24 mouse cellular contexts compared by ENCODE assay signal in the genomic region with DNA sequence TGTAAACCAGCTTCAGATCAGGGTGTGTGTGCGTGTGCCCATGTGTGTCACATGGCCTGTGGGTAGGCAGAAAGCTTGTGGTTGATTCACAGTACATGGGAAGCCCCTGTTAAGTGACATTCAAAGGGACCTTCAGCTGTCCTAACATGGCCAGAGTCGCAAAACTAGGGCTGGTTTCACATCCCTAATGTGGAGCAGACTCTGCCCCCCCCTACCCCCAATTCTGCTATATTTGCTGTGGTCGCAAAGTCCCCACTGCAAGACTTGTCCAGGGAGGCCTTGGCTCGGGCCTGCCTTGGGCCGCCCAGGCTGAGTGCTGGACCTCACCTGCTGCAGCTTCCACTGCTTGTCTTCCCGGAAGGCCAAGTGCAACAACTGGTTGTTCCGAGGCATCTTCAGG. TPM values are rescaled to one million over a fixed set of nuclear protein-coding genes. Genes with fewer than 3 reads are reported as not detected.
DNase-seq lines count a peak whose midpoint lies in the region; ATAC-seq and TF ChIP-seq lines count a peak whose summit lies in the region.
"Had no signal": no experiment of that assay in that cellular context is flagged by ENCODE, and none has a peak within 500 bp of the region (broad histone marks: within the 10 kb centered on the region; RNA-seq: fewer than 3 reads in every experiment).

No protein-coding gene starts in this region.

- H3K4me3 ChIP-seq in hindbrain, embryonic 13.5 days = no peak overlapping the region
- H3K4me3 ChIP-seq in hindbrain, embryonic 14.5 days (replicated peaks; ENCODE audit: low read length) = no peak overlapping the region
- H3K4me3 ChIP-seq in CH12.LX (replicated peaks in 1 of 3; ENCODE audit: low read depth in 2 of 3, low read length in 2 of 3, poor library complexity in 1 of 3) = peak overlapping the region; percentile 3 to 25 (median 5)
- H3K4me3 ChIP-seq in liver, postnatal 0 days (ENCODE audit: low read depth, low read length) = no peak overlapping the region
- H3K4me3 ChIP-seq: embryonic facial prominence, embryonic 15.5 days; stomach, embryonic 15.5 days had no signal

- TF ChIP-seq CTCF in CH12.LX (conservative IDR thresholded peaks at IDR 0.05 in 1 of 2, IDR thresholded peaks at IDR 0.05 in 1 of 2; ENCODE audit: low read depth in 2 of 2, low read length in 2 of 2) = no peak
- no peak for TF ChIP-seq CTCF in liver, postnatal 0 days (IDR thresholded peaks at IDR 0.05; ENCODE audit: low read depth)

- no peaks in the 10 kb centered on the region for H3K79me2 ChIP-seq in CH12.LX (replicated peaks; ENCODE audit: control insufficient read depth, extremely low read depth, insufficient read depth, poor library complexity, severe bottlenecking)

- no peak for DNase-seq in hindbrain, embryonic 14.5 days (ENCODE audit: low spot score)
- DNase-seq in CH12.LX (ENCODE audit: extremely low read depth) (peak; percentile 84), adipocyte (ENCODE audit: low spot score) (no peak)
- DNase-seq in liver, postnatal 0 days = peak; percentile 33
- peak; percentile 17 to 48 for DNase-seq in spleen, postnatal 10 days (ENCODE audit: low spot score in 2 of 2)
- no peak for DNase-seq in left cerebral cortex, adult 9 months (ENCODE audit: low spot score in 2 of 2)
- no peak for DNase-seq in layer of hippocampus, postnatal 14 days (ENCODE audit: low spot score in 2 of 2)
- DNase-seq: adrenal gland, postnatal 36 days; gastrocnemius, postnatal 25 days; kidney, postnatal 10 days; lung, postnatal 10 days; right cerebral cortex, adult 18-20 months; thymus, postnatal 25 days had no signal

- no peaks in the 10 kb centered on the region for H3K27me3 ChIP-seq in hindbrain, embryonic 13.5 days
- no peaks in the 10 kb centered on the region for H3K27me3 ChIP-seq in hindbrain, embryonic 14.5 days (ENCODE audit: control insufficient read depth, insufficient read depth, low read length)
- no peaks in the 10 kb centered on the region for H3K27me3 ChIP-seq in CH12.LX (replicated peaks)
- no peaks in the 10 kb centered on the region for H3K27me3 ChIP-seq in liver, postnatal 0 days (ENCODE audit: insufficient read depth, low read length)
- H3K27me3 ChIP-seq: embryonic facial prominence, embryonic 15.5 days; stomach, embryonic 15.5 days had no signal

- H3K9me3 ChIP-seq in hindbrain, embryonic 13.5 days = no peaks in the 10 kb centered on the region
- no peaks in the 10 kb centered on the region for H3K9me3 ChIP-seq in hindbrain, embryonic 14.5 days (ENCODE audit: control insufficient read depth, low read length)
- no peaks in the 10 kb centered on the region for H3K9me3 ChIP-seq in CH12.LX (replicated peaks; ENCODE audit: low read length)
- no peaks in the 10 kb centered on the region for H3K9me3 ChIP-seq in liver, postnatal 0 days (ENCODE audit: low read length)
- H3K9me3 ChIP-seq: embryonic facial prominence, embryonic 15.5 days; hindbrain, embryonic 10.5 days; stomach, embryonic 15.5 days had no signal

- no peak for ATAC-seq in hindbrain, embryonic 13.5 days (ENCODE audit: low FRiP score)
- ATAC-seq in hindbrain, embryonic 14.5 days (ENCODE audit: low FRiP score) = no peak
- no peak for ATAC-seq in liver, postnatal 0 days

- H3K4me1 ChIP-seq in hindbrain, embryonic 13.5 days (replicated peaks) = peaks cover 33% of the 10 kb centered on the region
- H3K4me1 ChIP-seq in hindbrain, embryonic 14.5 days (replicated peaks; ENCODE audit: control insufficient read depth, insufficient read depth, low read length) = peaks cover 7% of the 10 kb centered on the region; the same call in 1 of the 2 replicates
- peaks cover 19 to 48% of the 10 kb centered on the region in 2 experiments for H3K4me1 ChIP-seq in CH12.LX (ENCODE audit: control insufficient read depth in 1 of 2, insufficient read depth in 2 of 2)
- H3K4me1 ChIP-seq in liver, postnatal 0 days (ENCODE audit: insufficient read depth) = peaks cover 39% of the 10 kb centered on the region

- dilution Hi-C loops in CH12.LX (cut with MboI; ENCODE audit: extremely low pct_ligation_motif_present, extremely low pct_unique_long_range_greater_than_20kb, low sequenced_read_pairs) = no loop called here

- peaks cover 44% of the 10 kb centered on the region for H3K36me3 ChIP-seq in hindbrain, embryonic 13.5 days
- H3K36me3 ChIP-seq in hindbrain, embryonic 14.5 days (replicated peaks; ENCODE audit: control insufficient read depth, insufficient read depth) = peaks cover 28% of the 10 kb centered on the region
- peaks cover 31 to 64% of the 10 kb centered on the region in 2 experiments for H3K36me3 ChIP-seq in CH12.LX (replicated peaks in 1 of 2; ENCODE audit: control insufficient read depth in 1 of 2, insufficient read depth in 1 of 2, low read length in 1 of 2)
- peaks cover 30% of the 10 kb centered on the region for H3K36me3 ChIP-seq in liver, postnatal 0 days (replicated peaks; ENCODE audit: insufficient read depth, low read length)

- TF ChIP-seq EP300 in CH12.LX (IDR thresholded peaks at IDR 0.05; ENCODE audit: low read length) = peak; percentile 73
- TF ChIP-seq EP300 in liver, postnatal 0 days (IDR thresholded peaks at IDR 0.05; ENCODE audit: low read depth) = no peak

- no peak; the same call in 1 of the 2 replicates for TF ChIP-seq RAD21 in CH12.LX (IDR thresholded peaks at IDR 0.05; ENCODE audit: low read depth, low read length)

- 90% methylated on average over 7 of the region's 7 CpGs for WGBS in hindbrain, embryonic 13.5 days
- WGBS in hindbrain, embryonic 14.5 days = 91% methylated on average over 7 of the region's 7 CpGs
- 55% methylated on average over 7 of the region's 7 CpGs for WGBS in liver, postnatal 0 days (ENCODE audit: insufficient replicate concordance)

- peak; percentile 49; the same call in 1 of the 2 replicates for TF ChIP-seq POLR2A in CH12.LX (IDR thresholded peaks at IDR 0.05; ENCODE audit: low read depth, low read length)

- no peak overlapping the region for H3K4me2 ChIP-seq in hindbrain, embryonic 13.5 days
- no peak overlapping the region for H3K4me2 ChIP-seq in hindbrain, embryonic 14.5 days (replicated peaks)
- H3K4me2 ChIP-seq in CH12.LX (ENCODE audit: insufficient read depth, low read depth, poor library complexity, severe bottlenecking) = peak overlapping the region; percentile 90
- H3K4me2 ChIP-seq in liver, postnatal 0 days (ENCODE audit: low read depth, low read length) = peak overlapping the region; percentile 95
- H3K4me2 ChIP-seq: embryonic facial prominence, embryonic 15.5 days; midbrain, embryonic 11.5 days had no signal

- no peak overlapping the region for H3K27ac ChIP-seq in hindbrain, embryonic 13.5 days
- H3K27ac ChIP-seq in hindbrain, embryonic 14.5 days = no peak overlapping the region
- H3K27ac ChIP-seq in CH12.LX (ENCODE audit: insufficient read depth, low read depth) = peak overlapping the region; percentile 78
- peak overlapping the region; percentile 84 for H3K27ac ChIP-seq in liver, postnatal 0 days (ENCODE audit: low read depth)
- H3K27ac ChIP-seq: embryonic facial prominence, embryonic 15.5 days; hindbrain, embryonic 10.5 days; stomach, embryonic 15.5 days had no signal

- H3K9ac ChIP-seq in hindbrain, embryonic 13.5 days = peak overlapping the region; percentile 83; the same call in 1 of the 2 replicates
- no peak overlapping the region for H3K9ac ChIP-seq in hindbrain, embryonic 14.5 days
- peak overlapping the region; percentile 11; the same call in 1 of the 2 replicates for H3K9ac ChIP-seq in CH12.LX (ENCODE audit: insufficient read depth, low read depth)
- H3K9ac ChIP-seq in liver, postnatal 0 days (replicated peaks) = 0 out of 2 replicates have a peak overlapping the region, but pooled peaks have one; percentile 21
- H3K9ac ChIP-seq: embryonic facial prominence, embryonic 15.5 days; stomach, embryonic 15.5 days had no signal

- in situ Hi-C loops in CH12.LX (cut with MboI; ENCODE audit: low pct_ligation_motif_present, low pct_unique_long_range_greater_than_20kb, low sequenced_read_pairs) = no loop called here

RNA-seq across cellular contexts. Expression of gene Rogdi, which starts 2.1 kb away (rescaled TPM):
- polyA plus RNA-seq in hindbrain, embryonic 13.5 days (2015; fragmentation: Nextera tagmentation; extraction: Ambion mirVana) = 153 and 161 TPM in 2 replicates
- polyA plus RNA-seq in hindbrain, embryonic 14.5 days (2014; fragmentation: Nextera tagmentation; extraction: Ambion mirVana) = 147 and 154 TPM in 2 replicates
- total RNA-seq in CH12.LX (2012; rRNA removed) = 27.7 and 33.4 TPM in 2 replicates
- total RNA-seq in CH12.LX (2014; rRNA removed) = 21.5 and 25.1 TPM in 2 replicates
- 121 and 130 TPM in 2 replicates for polyA plus RNA-seq in CH12.LX (2012; ENCODE audit: insufficient read length, low read depth)
- 105 and 114 TPM in 2 replicates for polyA plus RNA-seq in liver, postnatal 0 days (2015; fragmentation: Nextera tagmentation; extraction: Ambion mirVana)
- 100 to 1,000 TPM; 280 to 286 TPM for total RNA-seq in layer of hippocampus, postnatal 14 days (2021)

RNA-seq across cellular contexts. Expression of gene Smim22, which starts 4.2 kb away (rescaled TPM):
- 3.1 and 4.6 TPM in 2 replicates for polyA plus RNA-seq in hindbrain, embryonic 13.5 days (2015; fragmentation: Nextera tagmentation; extraction: Ambion mirVana)
- 4.2 and 4.7 TPM in 2 replicates for polyA plus RNA-seq in hindbrain, embryonic 14.5 days (2014; fragmentation: Nextera tagmentation; extraction: Ambion mirVana)
- not detected in 2 replicates for total RNA-seq in CH12.LX (2012; rRNA removed)
- not detected in 2 replicates for total RNA-seq in CH12.LX (2014; rRNA removed)
- not detected in 2 replicates for polyA plus RNA-seq in CH12.LX (2012; ENCODE audit: insufficient read length, low read depth)
- 23.6 and 23.7 TPM in 2 replicates for polyA plus RNA-seq in liver, postnatal 0 days (2015; fragmentation: Nextera tagmentation; extraction: Ambion mirVana)
- not detected for total RNA-seq in layer of hippocampus, postnatal 14 days (2021)
- total RNA-seq: adrenal gland, postnatal 36 days; gastrocnemius, postnatal 25 days; left cerebral cortex, postnatal 25 days; MEL had no signal
- polyA plus RNA-seq: midbrain, embryonic 11.5 days had no signal

RNA-seq across cellular contexts. Expression of gene Sept12, which starts 13.6 kb away (rescaled TPM):
- not detected in 2 replicates for polyA plus RNA-seq in hindbrain, embryonic 13.5 days (2015; fragmentation: Nextera tagmentation; extraction: Ambion mirVana)
- not detected in 2 replicates for polyA plus RNA-seq in hindbrain, embryonic 14.5 days (2014; fragmentation: Nextera tagmentation; extraction: Ambion mirVana)
- not detected in 2 replicates for total RNA-seq in CH12.LX (2012; rRNA removed)
- 0.13 TPM in 1 of 2 replicates, not detected in the other for total RNA-seq in CH12.LX (2014; rRNA removed)
- not detected in 2 replicates for polyA plus RNA-seq in CH12.LX (2012; ENCODE audit: insufficient read length, low read depth)
- not detected in 2 replicates for polyA plus RNA-seq in liver, postnatal 0 days (2015; fragmentation: Nextera tagmentation; extraction: Ambion mirVana)
- total RNA-seq in layer of hippocampus, postnatal 14 days (2021) = not detected
- total RNA-seq: adrenal gland, postnatal 36 days; gastrocnemius, postnatal 25 days; left cerebral cortex, postnatal 25 days; liver, adult 2 months; MEL had no signal
- polyA plus RNA-seq: embryonic facial prominence, embryonic 15.5 days; forebrain, embryonic 11.5 days; heart, embryonic 14.5 days; intestine, embryonic 14.5 days; liver, adult 2 months; midbrain, embryonic 11.5 days; stomach, embryonic 15.5 days had no signal

RNA-seq across cellular contexts. Expression of gene Glyr1, which starts 38.4 kb away (rescaled TPM):
- polyA plus RNA-seq in hindbrain, embryonic 13.5 days (2015; fragmentation: Nextera tagmentation; extraction: Ambion mirVana) = 206 and 209 TPM in 2 replicates
- polyA plus RNA-seq in hindbrain, embryonic 14.5 days (2014; fragmentation: Nextera tagmentation; extraction: Ambion mirVana) = 120 and 144 TPM in 2 replicates
- 90.6 and 103 TPM in 2 replicates for total RNA-seq in CH12.LX (2012; rRNA removed)
- 130 and 134 TPM in 2 replicates for total RNA-seq in CH12.LX (2014; rRNA removed)
- 125 and 132 TPM in 2 replicates for polyA plus RNA-seq in CH12.LX (2012; ENCODE audit: insufficient read length, low read depth)
- polyA plus RNA-seq in liver, postnatal 0 days (2015; fragmentation: Nextera tagmentation; extraction: Ambion mirVana) = 31.4 and 35.7 TPM in 2 replicates
- total RNA-seq in layer of hippocampus, postnatal 14 days (2021) = 100 to 1,000 TPM; 132 to 134 TPM

RNA-seq across cellular contexts. Expression of gene Ubn1, which starts 38.6 kb away (rescaled TPM):
- polyA plus RNA-seq in hindbrain, embryonic 13.5 days (2015; fragmentation: Nextera tagmentation; extraction: Ambion mirVana) = 16.0 and 16.3 TPM in 2 replicates
- 14.4 and 14.9 TPM in 2 replicates for polyA plus RNA-seq in hindbrain, embryonic 14.5 days (2014; fragmentation: Nextera tagmentation; extraction: Ambion mirVana)
- total RNA-seq in CH12.LX (2012; rRNA removed) (31.0 and 33.2 TPM in 2 replicates), CH12.LX (2014; rRNA removed) (14.3 and 17.4 TPM in 2 replicates)
- polyA plus RNA-seq in CH12.LX (2012; ENCODE audit: insufficient read length, low read depth) = 30.4 and 32.5 TPM in 2 replicates
- polyA plus RNA-seq in liver, postnatal 0 days (2015; fragmentation: Nextera tagmentation; extraction: Ambion mirVana) = 6.4 and 6.5 TPM in 2 replicates
- total RNA-seq in layer of hippocampus, postnatal 14 days (2021) = 10 to 100 TPM; 40.1 to 40.6 TPM

Comparison
In these comparisons a context has a peak if more than half of its experiments do, and no peak if none do; other contexts are left out.
1. H3K27ac ChIP-seq: peak in CH12.LX (single experiment) and liver, postnatal 0 days (single experiment); none in hindbrain, embryonic 13.5 days (single experiment) and hindbrain, embryonic 14.5 days (single experiment).
2. H3K4me2 ChIP-seq: peak in CH12.LX (single experiment) and liver, postnatal 0 days (single experiment); none in hindbrain, embryonic 13.5 days (single experiment) and hindbrain, embryonic 14.5 days (single experiment).
3. H3K4me3 ChIP-seq: peak in CH12.LX (3 of 3); none in hindbrain, embryonic 13.5 days (single experiment), hindbrain, embryonic 14.5 days (single experiment) and liver, postnatal 0 days (single experiment).
4. DNase-seq: peak in CH12.LX (single experiment), liver, postnatal 0 days (single experiment) and spleen, postnatal 10 days (2 of 2); none in hindbrain, embryonic 14.5 days (single experiment), left cerebral cortex, adult 9 months (0 of 2), layer of hippocampus, postnatal 14 days (0 of 2) and adipocyte (single experiment).